Mouse (Mus musculus): ENCODE measurements around the gene Cnot6.

DNA sequence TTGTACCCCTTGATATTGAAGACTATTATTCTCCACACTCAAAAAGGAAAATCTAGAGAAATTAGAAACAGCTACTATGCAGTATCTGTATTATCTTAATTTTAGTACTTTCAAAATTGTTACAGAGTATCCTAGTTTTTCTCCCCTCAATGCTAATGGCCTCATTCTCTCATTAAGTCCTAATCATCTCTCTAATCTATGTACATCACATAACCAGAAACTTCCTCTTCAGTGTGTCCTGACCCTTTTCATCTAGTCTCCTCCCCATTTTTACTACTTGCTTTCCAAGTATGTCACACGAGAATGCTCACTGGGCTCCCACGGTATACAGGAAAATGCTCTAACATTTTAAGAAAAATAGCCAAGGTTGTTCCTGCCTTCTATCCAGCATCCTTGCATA lies 4.7 kb downstream of the Cnot6 start:
- no peak for TF ChIP-seq ETS1 (IDR thresholded peaks at IDR 0.05; ENCODE audit: low read depth, low read length)
- no peak for TF ChIP-seq NELFE (IDR thresholded peaks at IDR 0.05; ENCODE audit: low read depth, low read length)
- TF ChIP-seq MXI1 (IDR thresholded peaks at IDR 0.05; ENCODE audit: low read depth, low read length), result no peak
- no peak for TF ChIP-seq RCOR1 (IDR thresholded peaks at IDR 0.05; ENCODE audit: low read depth, low read length)
